Mouse (Mus musculus) stomach, embryonic 14.5 days (tissue): ENCODE measurements around the gene Meis2. TPM values are rescaled to one million over a fixed set of nuclear protein-coding genes. Genes with fewer than 3 reads are reported as not detected.

ENCODE experiments used
- ATAC-seq: fragments of 200-750 bp; cut with Nextera tagmentation; 2 replicates; pipeline ENCODE4 v1.8.0; 2017; ENCODE audit warnings: low read depth, moderate TSS enrichment; ENCODE audit not compliant: insufficient number of reproducible peaks, insufficient read depth, low FRiP score
- H3K27ac ChIP-seq: fragments of 300-500 bp; sonication (generic); 2 replicates; pipeline ENCODE4 v1.5.1; 2014; ENCODE audit warnings: mild to moderate bottlenecking, low read length, moderate library complexity, mixed read lengths
- H3K27me3 ChIP-seq: fragments of 300-500 bp; sonication (generic); 2 replicates; pipeline ENCODE4 v1.6.1; 2014; ENCODE audit warnings: low read length, control low read depth, mixed read lengths; ENCODE audit not compliant: control insufficient read depth, insufficient read depth
- H3K36me3 ChIP-seq: fragments of 300-500 bp; sonication (generic); 2 replicates; pipeline ENCODE4 v1.6.1; 2014; ENCODE audit warnings: mild to moderate bottlenecking, control low read depth, low read length, moderate library complexity, mixed read lengths; ENCODE audit not compliant: control insufficient read depth, insufficient read depth
- H3K4me1 ChIP-seq: fragments of 300-500 bp; sonication (generic); 2 replicates; pipeline ENCODE4 v1.6.1; 2014; ENCODE audit warnings: low read length, control low read depth, mixed read lengths; ENCODE audit not compliant: control insufficient read depth, insufficient read depth
- H3K4me2 ChIP-seq: fragments of 300-500 bp; sonication (generic); replicated peaks from 2 replicates; pipeline ENCODE4 v1.6.1; 2014; ENCODE audit warnings: low read depth, low read length, control low read depth
- H3K4me3 ChIP-seq: fragments of 300-500 bp; sonication (generic); 2 replicates; pipeline ENCODE4 v1.5.1; 2014; ENCODE audit warnings: low read depth, low read length, control low read depth
- H3K9ac ChIP-seq: fragments of 300-500 bp; sonication (generic); replicated peaks from 2 replicates; pipeline ENCODE4 v1.6.1; 2014; ENCODE audit warnings: low read depth, mild to moderate bottlenecking, control low read depth, low read length, moderate library complexity, mixed read lengths
- H3K9me3 ChIP-seq: fragments of 300-500 bp; sonication (generic); 2 replicates; pipeline ENCODE4 v1.6.1; 2016; ENCODE audit warnings: low read depth, low read length, control low read depth; ENCODE audit not compliant: control insufficient read depth
- WGBS: fragments of 180-500 bp; shearing (Covaris S2); extraction: QIAGEN DNeasy Blood & Tissue Kit; methylation state at CpG from one replicate; pipeline ENCODE4 v1.1.7; 2014; 5-methylcytosine and 5-hydroxymethylcytosine counted together
- polyA plus RNA-seq: library from polyadenylated mRNA; unstranded; fragments of >200 nt; fragmentation: Nextera tagmentation; extraction: Ambion mirVana; gene quantifications from 2 replicates; pipeline ENCODE4 v1.2.1, GENCODE M21; 2014

Meis2 gene
- polyA plus RNA-seq, 1 experiment from 2014 or later, result 85.0 TPM

- Histone ChIP-seq H3K36me3 (peaks cover 39% of the 10 kb centered on the region), H3K4me2 (no peak overlapping the region), H3K4me3 (no peak overlapping the region), H3K27ac (no peak overlapping the region), H3K9ac (no peak overlapping the region), H3K27me3 (no peaks in the 10 kb centered on the region), H3K4me1 (no peaks in the 10 kb centered on the region), H3K9me3 (no peaks in the 10 kb centered on the region)
- 94% methylated on average over 5 of the region's 5 CpGs for WGBS
- no peak for ATAC-seq
Measured at GRCm38 (mm10) chr2:116035345-116035744, 30.3 kb downstream of the Meis2 start.

- H3K4me1 ChIP-seq, result no peaks in the 10 kb centered on the region
- no peak overlapping the region for H3K4me3 ChIP-seq
- no peaks in the 10 kb centered on the region for H3K27me3 ChIP-seq
- H3K27ac ChIP-seq, result no peak overlapping the region
- peaks cover 30% of the 10 kb centered on the region for H3K36me3 ChIP-seq
- ATAC-seq, result no peak
- WGBS, result 62% methylated on average over 3 of the region's 3 CpGs
- no peak overlapping the region for H3K9ac ChIP-seq
- H3K4me2 ChIP-seq, result no peak overlapping the region
- H3K9me3 ChIP-seq, result no peaks in the 10 kb centered on the region
Measured at GRCm38 (mm10) chr2:116028127-116028526, 37.5 kb downstream of the Meis2 start.

GRCm38 (mm10) chr2:116022876-116023275 lies 42.8 kb downstream of the Meis2 start:
- Histone ChIP-seq H3K4me1 (peaks cover 34% of the 10 kb centered on the region), H3K4me2 (no peak overlapping the region), H3K9me3 (no peaks in the 10 kb centered on the region), H3K27me3 (no peaks in the 10 kb centered on the region), H3K4me3 (no peak overlapping the region), H3K36me3 (peaks cover 13% of the 10 kb centered on the region; the same call in 1 of the 2 replicates), H3K9ac (no peak overlapping the region), H3K27ac (no peak overlapping the region)
- no peak for ATAC-seq
- 77% methylated on average over 5 of the region's 5 CpGs for WGBS

GRCm38 (mm10) chr2:116021931-116022330 lies 43.7 kb downstream of the Meis2 start:
- Histone ChIP-seq H3K9me3 (no peaks in the 10 kb centered on the region), H3K27ac (peak overlapping the region; percentile 73), H3K36me3 (peaks cover 13% of the 10 kb centered on the region; the same call in 1 of the 2 replicates), H3K9ac (no peak overlapping the region), H3K4me1 (peaks cover 34% of the 10 kb centered on the region), H3K27me3 (no peaks in the 10 kb centered on the region), H3K4me3 (no peak overlapping the region), H3K4me2 (no peak overlapping the region)
- WGBS, result 48% methylated on average over 4 of the region's 4 CpGs
- no peak for ATAC-seq

GRCm38 (mm10) chr2:116021046-116021445 lies 44.6 kb downstream of the Meis2 start:
- peak overlapping the region; percentile 73; the same call in 1 of the 2 replicates for H3K27ac ChIP-seq
- WGBS, result 9% methylated on average over 9 of the region's 9 CpGs
- H3K4me2 ChIP-seq, result 0 out of 2 replicates have a peak overlapping the region, but pooled peaks have one; percentile 12
- H3K27me3 ChIP-seq, result no peaks in the 10 kb centered on the region
- H3K9ac ChIP-seq, result peak overlapping the region; percentile 10; the same call in 1 of the 2 replicates
- no peaks in the 10 kb centered on the region for H3K9me3 ChIP-seq
- H3K4me1 ChIP-seq, result peaks cover 34% of the 10 kb centered on the region
- H3K4me3 ChIP-seq, result no peak overlapping the region
- H3K36me3 ChIP-seq, result peaks cover 9% of the 10 kb centered on the region; the same call in 1 of the 2 replicates
- 0 out of 2 replicates have a peak, but pooled peaks have one; percentile 46 for ATAC-seq

- 38% methylated on average over 5 of the region's 5 CpGs for WGBS
- Histone ChIP-seq H3K4me1 (peaks cover 34% of the 10 kb centered on the region), H3K4me2 (0 out of 2 replicates have a peak overlapping the region, but pooled peaks have one; percentile 12), H3K27ac (peak overlapping the region; percentile 73; the same call in 1 of the 2 replicates), H3K9me3 (no peaks in the 10 kb centered on the region), H3K27me3 (no peaks in the 10 kb centered on the region), H3K36me3 (peaks cover 9% of the 10 kb centered on the region; the same call in 1 of the 2 replicates), H3K9ac (no peak overlapping the region), H3K4me3 (no peak overlapping the region)
- ATAC-seq, result peak; percentile 19; the same call in 1 of the 2 replicates
Measured at GRCm38 (mm10) chr2:116020451-116020951, 45.1 kb downstream of the Meis2 start.

- ATAC-seq, result 0 out of 2 replicates have a peak, but pooled peaks have one; percentile 8
- no peak overlapping the region for H3K4me2 ChIP-seq
- no peak overlapping the region for H3K4me3 ChIP-seq
- peak overlapping the region; percentile 72; the same call in 1 of the 2 replicates for H3K27ac ChIP-seq
- H3K4me1 ChIP-seq, result peaks cover 34% of the 10 kb centered on the region
- no peaks in the 10 kb centered on the region for H3K9me3 ChIP-seq
- WGBS, result 29% methylated on average over 9 of the region's 9 CpGs
- peaks cover 9% of the 10 kb centered on the region; the same call in 1 of the 2 replicates for H3K36me3 ChIP-seq
- no peak overlapping the region for H3K9ac ChIP-seq
- H3K27me3 ChIP-seq, result no peaks in the 10 kb centered on the region
Measured at GRCm38 (mm10) chr2:116019959-116020358, 45.7 kb downstream of the Meis2 start.

GRCm38 (mm10) chr2:116019466-116019794 lies 46.2 kb downstream of the Meis2 start:
- Histone ChIP-seq H3K27ac (peak overlapping the region; percentile 52; the same call in 1 of the 2 replicates), H3K9me3 (no peaks in the 10 kb centered on the region), H3K4me3 (no peak overlapping the region), H3K4me1 (peaks cover 34% of the 10 kb centered on the region), H3K36me3 (peaks cover 9% of the 10 kb centered on the region; the same call in 1 of the 2 replicates), H3K27me3 (no peaks in the 10 kb centered on the region), H3K9ac (no peak overlapping the region), H3K4me2 (no peak overlapping the region)
- no peak for ATAC-seq
- 58% methylated on average over 6 of the region's 6 CpGs for WGBS
